Mouse (Mus musculus) ES-E14 (cell line): ENCODE results near the gene Syngr4. TPM values are rescaled to one million over a fixed set of nuclear protein-coding genes. Genes with fewer than 3 reads are reported as not detected.

Experiments
- DNase-seq: peaks from one replicate; pipeline ENCODE4 v3.0.0-alpha.2; 2013; ENCODE audit warnings: low read depth, low spot score
- H3K27ac ChIP-seq: 2 replicates; pipeline ENCODE4 v1.5.1; 2012; ENCODE audit warnings: low read depth, mild to moderate bottlenecking, low read length, moderate library complexity, mixed read lengths; ENCODE audit not compliant: poor library complexity, insufficient read depth, severe bottlenecking
- H3K36me3 ChIP-seq: 2 replicates; pipeline ENCODE4 v1.6.1; 2012; ENCODE audit warnings: mild to moderate bottlenecking, low read length, moderate library complexity, mixed read lengths; ENCODE audit not compliant: control insufficient read depth, poor library complexity, insufficient read depth, severe bottlenecking
- H3K4me1 ChIP-seq, 2 experiments: fragments of 150-350 bp in 1 of 2; sonication (generic) in 1 of 2; 2 replicates each; pipeline ENCODE4 v1.6.1; 2012; ENCODE audit warnings: low read length in 2 of 2, mild to moderate bottlenecking in 1 of 2, mixed read lengths in 1 of 2; ENCODE audit not compliant: control insufficient read depth in 2 of 2, insufficient read depth in 2 of 2, poor library complexity in 1 of 2
- H3K4me3 ChIP-seq, 2 experiments: fragments of 150-350 bp in 1 of 2; sonication (generic) in 1 of 2; 2 replicates each; pipeline ENCODE4 v1.5.1; 2012; ENCODE audit warnings: low read length in 2 of 2, low read depth in 1 of 2, mild to moderate bottlenecking in 1 of 2, mixed read lengths in 1 of 2; ENCODE audit not compliant: insufficient read depth in 1 of 2, poor library complexity in 1 of 2, severe bottlenecking in 1 of 2
- H3K9ac ChIP-seq: 2 replicates; pipeline ENCODE4 v1.6.1; 2012; ENCODE audit warnings: low read depth, mild to moderate bottlenecking, low read length, mixed read lengths; ENCODE audit not compliant: poor library complexity, insufficient read depth, severe bottlenecking
- H3K9me3 ChIP-seq: fragments of 150-350 bp; sonication (generic); 2 replicates; pipeline ENCODE4 v1.6.1; 2012; ENCODE audit warnings: low read depth, mild to moderate bottlenecking, low read length; ENCODE audit not compliant: control insufficient read depth, insufficient read depth
- CHD2 ChIP-seq: IDR thresholded peaks from 2 replicates; pipeline ENCODE4 v1.6.1; 2014; ENCODE audit warnings: mild to moderate bottlenecking, low read depth, low read length, inconsistent platforms
- HCFC1 ChIP-seq: IDR thresholded peaks from 2 replicates; pipeline ENCODE4 v1.6.1; 2012; ENCODE audit warnings: low read length, inconsistent platforms, borderline replicate concordance; ENCODE audit not compliant: insufficient read depth
- MAFK ChIP-seq: IDR thresholded peaks from 2 replicates; pipeline ENCODE4 v1.6.1; 2014; ENCODE audit warnings: mild to moderate bottlenecking, low read depth, low read length, inconsistent platforms; ENCODE audit not compliant: insufficient read depth
- ZC3H11A ChIP-seq: IDR thresholded peaks from 2 replicates; pipeline ENCODE4 v1.6.1; 2012; ENCODE audit warnings: low read depth, mild to moderate bottlenecking, inconsistent platforms, low read length, borderline replicate concordance
- ZNF384 ChIP-seq: IDR thresholded peaks from 2 replicates; pipeline ENCODE4 v1.6.1; 2012; ENCODE audit warnings: low read depth, low read length, inconsistent platforms
- in situ Hi-C, 2 experiments: fragments of 600-800 bp; cut with MboI; formaldehyde crosslinking; loops; one replicate each; pipeline ENCODE4 v1.15.1; 2025; ENCODE audit warnings: low sequenced_read_pairs in 2 of 2, inconsistent platforms in 1 of 2; ENCODE audit not compliant: unreplicated experiment in 2 of 2
- total RNA-seq: library from RNA; depleted of rRNA; stranded (reverse); fragments of 300-350 nt; gene quantifications from 2 replicates; pipeline ENCODE4 v1.2.3, GENCODE M21; 2012

The Syngr4 gene
- total RNA-seq, 1 experiment, result not detected

GRCm38 (mm10) chr7:45872624-45873023 is 23.9 kb downstream of the Syngr4 start, which contains the start of gene Kdelr1:
Kdelr1 (plus strand) TSS chr7:45872772.
- Histone ChIP-seq H3K27ac (peak within 1 kb of the TSS; percentile 41), H3K4me3 (peak within 1 kb of the TSS; percentile 69 to 77), H3K4me1 (peaks cover 1 to 5% of the 10 kb centered on the region in 2 experiments; a peak in 2 of 4 replicates), H3K9me3 (no peaks in the 10 kb centered on the region), H3K9ac (peak within 1 kb of the TSS; percentile 93), H3K36me3 (peaks cover 13% of the 10 kb centered on the region)
- TF ChIP-seq ZC3H11A (peak; percentile 21; the same call in 1 of the 2 replicates), CHD2 (no peak)
- in situ Hi-C loops, result no loop called here
- peak; percentile 83 for DNase-seq

DNA sequence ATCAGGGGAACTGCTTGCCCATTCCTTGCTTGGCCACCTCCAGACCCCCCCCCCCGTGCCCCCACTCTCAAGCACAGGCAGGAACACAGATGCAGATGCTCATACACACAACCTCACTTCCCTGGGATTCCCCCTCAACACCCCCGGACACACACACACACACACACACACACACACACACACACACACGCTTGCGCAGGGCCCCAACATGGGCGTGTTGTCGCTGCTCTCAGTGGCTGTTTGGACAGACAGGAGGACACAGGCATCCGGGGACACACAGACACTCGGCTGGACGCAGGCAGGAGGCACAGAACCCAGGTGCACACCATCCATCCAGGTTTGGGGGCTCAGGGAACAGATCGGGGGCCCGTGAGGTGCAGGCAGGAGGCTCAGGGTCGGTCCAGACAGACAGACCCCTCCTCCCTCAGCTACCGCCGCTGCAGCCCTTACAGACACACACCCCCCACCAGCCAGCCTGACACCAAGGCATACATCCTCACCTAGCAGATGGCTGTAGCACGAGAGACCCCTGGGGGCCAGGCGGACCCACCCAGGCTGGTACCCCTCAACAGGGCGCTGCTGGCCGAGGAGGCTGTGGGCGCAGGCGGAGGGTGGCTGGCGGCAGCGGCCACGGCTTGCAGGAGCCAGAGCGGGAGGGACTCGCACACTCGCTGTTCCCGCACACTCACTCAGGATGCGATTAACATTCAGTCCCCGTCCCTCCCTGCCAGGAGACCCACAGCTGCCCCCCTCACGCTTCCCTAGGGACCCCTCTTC is 26.0 kb downstream of the Syngr4 start:
- H3K9ac ChIP-seq, result 0 out of 2 replicates have a peak overlapping the region, but pooled peaks have one; percentile 13
- H3K36me3 ChIP-seq, result peaks cover 6% of the 10 kb centered on the region; the same call in 1 of the 2 replicates
- H3K9me3 ChIP-seq, result no peaks in the 10 kb centered on the region
- TF ChIP-seq CHD2 (no peak), HCFC1 (no peak), MAFK (no peak), ZNF384 (no peak), ZC3H11A (no peak)
- peak overlapping the region; percentile 52; a peak in 3 of 4 replicates for H3K4me3 ChIP-seq
- in situ Hi-C loops, result no loop called here
- no peak for DNase-seq
- peaks cover 1 to 11% of the 10 kb centered on the region in 2 experiments; a peak in 2 of 4 replicates for H3K4me1 ChIP-seq
- no peak overlapping the region for H3K27ac ChIP-seq

DNA sequence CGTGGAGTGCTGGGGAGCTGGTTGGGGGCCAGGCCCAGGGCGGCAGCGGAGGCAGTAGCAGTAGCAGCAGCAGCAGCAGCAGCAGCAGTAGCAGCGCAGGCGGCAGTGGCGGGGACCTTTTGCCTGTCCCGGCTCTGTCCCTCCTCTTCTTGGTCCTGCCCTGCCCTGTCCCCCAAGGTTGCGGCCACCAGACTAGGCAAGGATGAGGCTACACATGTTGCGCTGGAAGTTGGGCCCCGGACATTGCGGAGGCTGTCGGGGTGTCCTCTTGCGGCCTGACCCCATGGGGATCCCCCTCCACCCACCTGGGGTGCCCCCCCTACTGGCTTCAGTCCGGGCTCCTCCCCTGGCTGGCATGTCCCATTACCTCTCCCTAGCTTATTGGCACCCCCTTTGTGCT is 26.7 kb downstream of the Syngr4 start:
- no peak for DNase-seq
- no peaks in the 10 kb centered on the region for H3K9me3 ChIP-seq
- no peak for TF ChIP-seq MAFK
- TF ChIP-seq HCFC1, result no peak
- no peak for TF ChIP-seq CHD2
- no peak for TF ChIP-seq ZNF384
- no peak overlapping the region for H3K9ac ChIP-seq
- peaks cover 1 to 11% of the 10 kb centered on the region in 2 experiments; a peak in 2 of 4 replicates for H3K4me1 ChIP-seq
- H3K36me3 ChIP-seq, result peaks cover 3% of the 10 kb centered on the region; the same call in 1 of the 2 replicates
- no peak overlapping the region; a peak in 1 of 4 replicates for H3K4me3 ChIP-seq
- in situ Hi-C loops, result no loop called here
- 0 out of 2 replicates have a peak overlapping the region, but pooled peaks have one; percentile 24 for H3K27ac ChIP-seq

- H3K36me3 ChIP-seq, result peaks cover 2% of the 10 kb centered on the region; the same call in 1 of the 2 replicates
- no peak overlapping the region for H3K27ac ChIP-seq
- in situ Hi-C loops, result no loop called here
- DNase-seq, result no peak
- H3K9ac ChIP-seq, result no peak overlapping the region
- TF ChIP-seq ZC3H11A (no peak), CHD2 (no peak), ZNF384 (no peak), MAFK (no peak), HCFC1 (no peak)
- peaks cover 1 to 11% of the 10 kb centered on the region in 2 experiments; a peak in 2 of 4 replicates for H3K4me1 ChIP-seq
- H3K9me3 ChIP-seq, result no peaks in the 10 kb centered on the region
- no peak overlapping the region for H3K4me3 ChIP-seq
These were observed 27.3 kb downstream of the Syngr4 start for GRCm38 (mm10) chr7:45869107-45869670.
